Mouse (Mus musculus): ENCODE measurements around the gene Gm21818.
"Not testable (repeated sequence)": the region's sequence is repeated elsewhere in the genome, so short reads cannot be mapped to it uniquely, and the experiment has no call there.

Gm21818 gene

DNA sequence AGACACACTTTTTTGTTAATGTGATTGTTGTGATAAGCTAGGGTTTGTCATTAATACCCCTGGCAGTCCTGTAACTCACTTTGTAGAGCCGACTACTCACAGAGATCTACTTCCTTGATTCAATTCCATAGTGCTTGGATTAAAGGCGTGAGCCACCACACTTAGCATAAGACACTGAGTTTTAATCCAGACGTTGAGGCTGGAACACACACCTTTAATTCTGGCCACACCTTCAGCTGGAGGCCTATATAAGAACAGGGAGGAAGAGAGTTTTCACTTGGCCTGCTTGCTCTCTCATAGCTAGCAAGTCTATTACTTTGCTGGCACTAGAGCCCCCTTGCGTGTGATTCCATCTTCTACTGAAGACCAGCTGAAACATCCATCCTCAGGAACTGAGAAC, at the start of gene Gm21818:
TSS of gene Gm21818 (plus strand) at position 301 of the 400 bp plus-strand sequence.
- DNase-seq (ENCODE audit: low read depth), result not testable (repeated sequence)

DNA sequence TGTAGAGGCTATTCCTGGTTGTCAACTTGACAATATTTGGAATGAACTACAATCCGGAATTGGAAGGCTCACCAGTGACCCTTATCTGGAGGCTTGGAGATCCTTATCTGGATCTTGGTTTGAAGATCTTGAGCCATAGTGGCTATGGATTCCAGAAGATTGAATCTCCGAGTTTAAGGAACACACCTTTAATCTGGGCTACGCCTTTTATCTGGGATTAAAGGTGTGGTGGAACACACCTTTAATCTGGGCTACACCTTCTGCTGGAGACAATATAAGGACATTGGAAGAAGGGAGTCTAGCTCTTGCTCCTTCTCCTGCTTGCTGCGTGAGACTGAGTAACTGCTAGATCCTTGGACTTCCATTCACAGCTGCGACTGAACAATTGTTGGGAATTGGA, 32.3 kb upstream of the Gm21818 start, which contains the start of gene Gm20767:
TSS of gene Gm20767 (plus strand) at position 301 of the 400 bp plus-strand sequence.
- not testable (repeated sequence) for DNase-seq (ENCODE audit: low read depth)

DNA sequence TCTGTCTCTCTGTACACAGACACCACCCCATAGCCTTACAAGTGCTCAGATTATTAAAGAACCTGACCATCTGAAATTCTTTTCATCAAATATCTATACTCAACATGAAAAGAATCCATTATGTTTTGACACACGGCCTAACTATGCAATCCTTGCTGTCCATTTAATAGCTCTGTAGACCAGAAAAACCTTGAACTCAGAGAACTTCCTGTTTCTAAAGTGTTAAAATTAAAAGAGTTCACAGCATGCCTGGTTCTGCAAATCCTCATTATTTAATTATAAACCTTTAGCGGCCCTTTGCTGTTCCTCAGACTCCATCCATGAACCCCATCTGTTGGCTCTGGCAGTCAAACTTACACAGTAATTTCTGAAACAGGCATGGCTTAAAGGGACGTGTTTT, 29.9 kb upstream of the Gm21818 start:
- not testable (repeated sequence) for DNase-seq (ENCODE audit: low read depth)

DNA sequence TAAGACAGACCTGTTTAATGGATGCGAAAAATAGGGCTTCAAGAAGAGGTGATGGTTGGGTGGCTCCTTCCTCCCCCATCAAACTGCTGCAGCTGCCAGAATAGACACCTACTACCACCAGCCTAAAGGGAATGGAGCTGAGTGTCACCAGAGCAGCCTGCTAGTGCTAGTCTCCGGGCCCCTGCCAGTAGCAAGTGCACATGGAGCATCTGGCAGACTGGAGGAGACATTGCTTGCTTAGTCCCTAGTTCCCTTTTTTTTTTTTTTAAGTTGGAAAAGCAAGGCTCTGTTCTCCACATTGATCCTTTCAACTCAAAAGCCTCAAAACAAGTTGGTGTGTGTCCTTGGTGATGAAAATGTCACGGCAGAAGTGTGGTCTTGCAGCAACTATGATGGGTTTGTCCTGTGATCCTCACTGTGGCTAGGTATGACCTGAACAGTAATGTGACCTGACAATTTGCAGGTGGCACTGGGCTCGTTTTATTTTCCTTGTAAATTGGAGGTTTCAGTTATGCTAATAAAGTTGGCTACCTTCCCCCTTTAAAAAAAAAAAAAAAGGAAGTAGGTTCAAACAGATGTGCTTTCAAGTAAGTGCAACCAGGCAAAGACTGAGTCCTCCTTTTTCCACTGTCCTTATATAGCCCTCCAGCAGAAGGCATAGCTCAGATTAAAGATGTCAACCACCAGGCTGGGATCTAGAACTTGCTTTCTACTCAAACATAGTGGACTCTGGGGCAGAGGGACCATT, 22.4 kb upstream of the Gm21818 start:
- DNase-seq (ENCODE audit: low read depth), result not testable (repeated sequence)

DNA sequence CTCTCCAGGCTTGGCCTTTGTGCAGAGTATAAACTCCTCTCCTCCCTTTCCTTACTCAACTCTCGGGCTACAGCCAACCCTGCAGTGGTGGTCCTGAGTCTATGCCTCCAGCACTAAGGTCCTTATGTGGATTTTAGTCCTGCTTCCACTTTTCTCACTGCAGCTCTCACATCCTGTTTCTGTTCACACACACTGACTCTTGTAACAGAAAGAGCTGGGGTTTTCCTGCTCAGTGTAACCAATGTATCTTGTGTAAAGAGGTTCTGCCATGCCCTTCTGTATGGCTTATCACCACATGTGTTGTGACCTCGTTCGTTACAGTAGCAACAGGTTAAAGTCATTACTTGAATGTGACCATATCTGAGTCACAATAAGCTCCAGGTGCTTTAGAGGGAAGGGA, 21.6 kb upstream of the Gm21818 start:
- DNase-seq (ENCODE audit: low read depth), result not testable (repeated sequence)

DNA sequence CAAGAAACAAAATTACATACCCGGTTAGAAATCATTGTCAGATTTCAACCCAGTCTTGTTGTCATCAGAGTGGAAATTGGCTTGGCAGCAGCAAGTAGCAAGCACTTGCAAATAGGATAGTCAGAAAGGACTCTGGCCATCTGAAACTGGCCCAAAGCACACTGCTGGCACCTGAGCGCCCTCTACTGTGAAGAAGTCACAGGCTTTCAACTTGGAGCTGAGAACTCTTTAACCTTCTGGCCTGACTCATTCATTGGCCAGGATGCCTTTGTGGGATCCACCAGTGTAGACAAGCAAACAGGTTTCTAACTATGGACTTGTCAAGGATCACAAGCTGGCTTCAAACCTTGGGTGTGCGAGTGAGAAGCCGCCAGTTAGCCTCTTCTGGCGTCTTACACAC, 3.9 kb upstream of the Gm21818 start:
- DNase-seq (ENCODE audit: low read depth), result not testable (repeated sequence)

DNA sequence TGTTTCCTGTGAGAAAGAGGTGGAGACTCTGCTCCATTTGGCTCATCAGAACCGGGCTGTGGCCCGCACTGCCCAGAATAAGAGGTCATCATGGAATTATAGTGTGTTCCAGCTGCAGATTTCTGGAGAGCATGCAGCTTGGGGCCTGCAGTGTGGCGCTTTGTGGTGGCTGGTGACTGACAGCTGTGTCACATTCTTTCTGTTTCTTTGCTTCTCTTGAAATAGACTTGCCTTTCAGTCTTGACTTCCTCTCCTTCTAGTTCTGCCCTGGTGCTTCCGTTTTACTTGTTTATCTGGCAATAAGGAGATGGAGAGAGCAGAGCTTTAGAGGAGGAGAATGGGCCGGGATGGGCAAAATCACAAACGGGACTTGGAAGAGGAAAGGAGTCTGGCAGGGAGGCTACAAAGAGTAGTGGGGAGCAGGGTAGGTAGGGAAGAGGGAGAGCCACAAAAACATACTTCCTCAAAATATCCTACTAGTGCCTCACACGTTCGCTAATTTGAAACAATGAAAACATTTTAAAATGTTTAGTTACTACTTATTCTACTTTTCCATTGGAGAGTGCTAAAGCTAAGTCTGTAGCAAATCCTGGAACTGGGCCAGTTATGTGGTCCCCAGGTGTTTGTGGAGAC, 24.1 kb downstream of the Gm21818 start:
- DNase-seq (ENCODE audit: low read depth), result not testable (repeated sequence)

DNA sequence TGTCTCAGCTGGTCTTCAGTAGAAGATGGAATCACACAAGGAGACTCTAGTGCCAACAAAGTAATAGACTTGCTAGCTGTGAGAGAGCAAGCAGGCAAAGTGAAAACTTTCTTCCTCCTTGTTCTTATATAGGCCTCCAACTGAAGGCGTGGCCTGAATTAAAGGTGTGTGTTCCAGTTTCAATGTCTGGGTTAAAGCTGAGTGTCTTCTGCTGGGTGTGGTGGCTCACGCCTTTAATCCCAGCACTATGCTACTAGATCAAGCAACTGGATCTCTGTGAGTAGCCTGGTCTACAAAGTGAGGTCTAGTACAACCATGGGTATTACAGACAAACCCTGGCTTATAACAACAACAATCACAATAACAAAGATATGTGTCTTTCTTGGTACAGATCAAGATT, 43.6 kb downstream of the Gm21818 start, which contains the start of gene Gm21762:
TSS of gene Gm21762 (minus strand) at position 101 of the 400 bp plus-strand sequence.
- not testable (repeated sequence) for DNase-seq (ENCODE audit: low read depth)

DNA sequence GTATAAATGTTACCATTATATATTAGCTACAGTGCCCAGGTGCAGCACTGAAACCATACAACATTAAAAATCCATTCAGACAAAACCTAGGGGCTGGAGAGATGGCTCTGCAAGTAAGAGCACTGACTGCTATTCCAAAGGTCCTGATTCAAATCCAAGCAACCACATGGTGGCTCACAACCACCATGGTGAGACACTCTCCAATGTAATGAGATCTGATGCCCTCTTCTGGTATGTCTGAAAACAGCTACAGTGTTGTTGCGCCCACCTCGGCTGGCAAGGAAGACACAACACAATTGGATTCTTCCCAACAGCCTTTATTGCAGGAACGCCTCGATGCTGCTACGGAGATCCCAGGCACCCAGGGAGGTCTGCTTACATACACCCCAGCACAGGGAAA, 48.7 kb downstream of the Gm21818 start:
- DNase-seq (ENCODE audit: low read depth), result not testable (repeated sequence)

DNA sequence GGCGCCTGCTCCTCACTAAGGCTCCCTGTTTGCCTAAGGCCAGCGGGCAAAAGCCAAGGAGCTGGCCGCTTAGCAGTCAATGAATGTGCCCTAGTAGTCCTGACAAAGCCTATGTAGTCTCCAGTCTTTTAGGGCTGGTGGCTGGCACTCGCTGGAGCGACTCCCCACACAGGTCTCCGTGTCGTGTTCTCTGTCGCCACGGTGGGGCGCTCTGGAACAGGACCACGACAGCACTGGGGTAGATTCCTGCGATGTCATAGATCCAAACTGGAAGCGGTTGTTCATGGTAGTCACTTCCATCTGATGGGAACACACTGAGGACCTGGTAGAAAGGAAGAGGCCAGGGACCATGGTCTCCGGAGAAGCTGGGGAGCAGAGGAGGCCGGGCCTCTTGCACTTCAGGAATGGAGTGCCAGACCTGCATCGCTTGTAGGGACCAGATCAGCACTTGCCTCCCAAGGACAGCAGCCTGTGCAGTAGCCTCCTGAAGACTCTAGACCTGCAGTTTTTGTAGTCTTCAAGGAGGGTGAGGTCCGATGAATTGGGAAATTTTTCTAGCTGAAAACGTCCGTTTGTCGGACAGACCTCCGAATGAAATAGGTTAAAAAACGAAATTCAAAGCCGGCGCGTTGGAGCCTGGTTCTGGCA, 50.9 kb downstream of the Gm21818 start:
- DNase-seq (ENCODE audit: low read depth), result not testable (repeated sequence)
